10 mouse cellular contexts compared by ENCODE assay signal in the genomic region with DNA sequence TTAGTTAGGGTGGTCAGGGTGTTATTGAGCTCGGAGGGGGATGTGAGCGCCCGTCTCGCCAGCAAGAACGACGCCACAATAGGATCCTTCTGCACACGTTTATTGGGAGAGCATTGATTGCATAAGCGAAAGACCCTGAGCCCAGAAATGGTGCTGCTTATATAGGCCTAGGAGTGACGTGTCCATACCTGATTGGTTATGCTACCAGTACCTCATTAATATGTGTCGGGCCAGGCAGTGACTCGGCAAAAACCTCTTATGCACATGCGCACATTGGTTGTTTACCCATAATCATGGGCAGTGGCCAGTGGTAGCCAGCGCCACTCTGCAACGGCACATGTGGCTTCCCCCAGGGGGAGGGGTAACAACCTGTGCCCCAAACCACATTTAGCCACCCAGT. TPM values are rescaled to one million over a fixed set of nuclear protein-coding genes. Genes with fewer than 3 reads are reported as not detected.
"Had no signal": no experiment of that assay in that cellular context is flagged by ENCODE, and none has a peak within 500 bp of the region (broad histone marks: within the 10 kb centered on the region; RNA-seq: fewer than 3 reads in every experiment).

No protein-coding gene starts in this region.

RNA-seq across cellular contexts. Expression of gene Gm49354, which starts 59.7 kb away (rescaled TPM):
- polyA plus RNA-seq: intestine, embryonic 14.5 days; kidney, adult 2 months; kidney, embryonic 16.5 days; limb, embryonic 12.5 days; lung, embryonic 14.5 days; midbrain, embryonic 11.5 days; midbrain, embryonic 16.5 days; neural tube, embryonic 15.5 days; small intestine, adult 2 months; stomach, embryonic 16.5 days had no signal
